Mouse (Mus musculus) olfactory bulb, adult 2 months (tissue): Measurements from ENCODE around the gene Tcp10c.
"Not testable (repeated sequence)": the region's sequence is repeated elsewhere in the genome, so short reads cannot be mapped to it uniquely, and the experiment has no call there.

ENCODE experiments used
- CTCF ChIP-seq: fragments of 200-500 bp; IDR thresholded peaks from 2 replicates; pipeline ENCODE4 v1.5.1; 2012; ENCODE audit warnings: low read depth, mild to moderate bottlenecking, low read length, moderate library complexity; ENCODE audit not compliant: insufficient read depth
- POLR2A ChIP-seq: fragments of 200-500 bp; IDR thresholded peaks from 2 replicates; pipeline ENCODE4 v1.6.1; 2012; ENCODE audit warnings: mild to moderate bottlenecking, low read depth, low read length, moderate library complexity; ENCODE audit not compliant: insufficient read depth

DNA sequence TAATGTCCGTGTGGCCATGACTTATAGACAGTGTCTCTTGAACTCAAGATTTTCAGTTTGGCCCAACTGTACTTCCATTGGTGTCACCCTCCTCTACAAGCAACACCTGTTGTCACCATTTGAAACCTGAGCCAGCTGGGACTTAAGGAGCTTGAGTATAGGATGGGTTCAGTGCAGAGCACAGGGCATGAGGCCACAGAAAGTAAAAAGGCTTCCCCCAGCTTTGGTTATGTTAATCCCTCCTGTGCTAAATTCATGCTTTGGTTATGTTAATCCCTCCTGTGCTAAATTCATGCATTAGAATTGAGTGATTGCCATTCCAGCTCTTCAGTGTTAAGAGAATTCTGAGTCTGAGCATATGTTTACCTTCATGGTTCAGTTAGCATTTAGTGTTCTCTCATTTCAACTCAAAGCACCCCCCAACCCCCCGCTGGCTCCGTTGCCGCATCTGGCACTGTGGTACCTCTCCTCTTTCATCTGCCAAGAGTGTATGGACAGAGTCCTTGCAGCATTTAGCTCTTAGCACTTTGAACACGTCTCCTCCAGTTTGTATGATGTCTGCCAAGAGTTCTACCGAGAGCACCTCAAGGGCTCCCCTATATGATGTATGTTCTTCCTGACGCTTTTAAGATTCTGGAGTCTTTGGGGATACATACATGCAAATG lies 25.7 kb downstream of the Tcp10c start:
- not testable (repeated sequence) for TF ChIP-seq CTCF, POLR2A
